Mouse (Mus musculus) central nervous system, embryonic 18 days (tissue): ENCODE data around the gene Sgsh. TPM values are rescaled to one million over a fixed set of nuclear protein-coding genes. Genes with fewer than 3 reads are reported as not detected.

Source experiments
- polyA plus RNA-seq: library from polyadenylated mRNA; depleted of rRNA; stranded (reverse); fragments of >200 nt; gene quantifications from 2 replicates; pipeline ENCODE4 v1.2.3, GENCODE M21; 2012; rRNA removed

Gene Sgsh
- 2.5 and 2.6 TPM in 2 replicates for polyA plus RNA-seq

DNA sequence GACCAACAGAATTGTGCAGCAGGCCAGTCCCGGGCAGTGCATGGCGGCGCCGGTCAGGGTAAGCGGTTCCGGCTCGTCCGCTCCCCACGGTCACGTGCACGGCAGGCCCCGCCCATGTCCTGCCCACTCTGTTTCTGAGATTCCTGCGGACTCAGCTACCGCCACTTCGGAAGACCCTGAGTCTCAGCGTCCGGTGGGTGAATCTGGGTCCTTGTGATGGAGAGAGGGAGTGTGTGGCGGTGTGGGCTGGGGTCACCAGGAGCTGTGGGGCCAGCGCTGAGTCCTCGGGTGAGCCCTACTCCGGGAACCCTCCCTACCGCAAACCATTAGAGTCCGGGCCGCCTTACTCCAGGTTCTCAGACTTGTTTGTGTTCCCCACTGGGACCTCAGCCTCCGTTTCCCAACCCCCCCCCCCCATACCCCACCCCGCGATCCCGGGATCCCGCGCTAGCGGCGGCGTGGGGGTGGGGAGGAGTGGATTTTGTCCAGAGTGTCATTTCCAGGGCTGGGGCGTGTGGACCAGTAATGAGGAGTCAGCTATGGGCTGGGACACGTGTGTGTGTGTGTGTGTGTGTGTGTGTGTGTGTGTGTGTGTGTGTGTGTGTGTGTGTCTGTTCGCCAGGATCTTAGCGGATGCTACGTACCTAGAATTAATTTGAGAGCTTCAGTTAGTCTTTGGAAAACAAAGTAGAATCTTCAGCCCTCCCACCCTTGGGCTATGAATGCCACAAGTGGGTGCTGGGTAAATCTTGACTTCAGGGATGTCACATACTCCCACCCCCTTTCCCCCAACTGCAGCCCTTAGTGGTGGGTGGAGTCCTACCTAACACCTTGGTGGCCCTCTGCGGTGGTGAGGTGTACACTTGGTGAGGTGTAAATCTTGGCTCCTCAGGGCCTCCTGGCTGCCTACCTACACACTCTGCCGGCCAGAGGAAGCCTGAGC lies at the start of gene Sgsh, which contains the start of gene Slc26a11:
Gene Sgsh, minus strand, starts transcription at position 94 of the 943 bp plus-strand sequence.
Gene Slc26a11, plus strand, starts transcription at position 115 of the 943 bp plus-strand sequence.

DNA sequence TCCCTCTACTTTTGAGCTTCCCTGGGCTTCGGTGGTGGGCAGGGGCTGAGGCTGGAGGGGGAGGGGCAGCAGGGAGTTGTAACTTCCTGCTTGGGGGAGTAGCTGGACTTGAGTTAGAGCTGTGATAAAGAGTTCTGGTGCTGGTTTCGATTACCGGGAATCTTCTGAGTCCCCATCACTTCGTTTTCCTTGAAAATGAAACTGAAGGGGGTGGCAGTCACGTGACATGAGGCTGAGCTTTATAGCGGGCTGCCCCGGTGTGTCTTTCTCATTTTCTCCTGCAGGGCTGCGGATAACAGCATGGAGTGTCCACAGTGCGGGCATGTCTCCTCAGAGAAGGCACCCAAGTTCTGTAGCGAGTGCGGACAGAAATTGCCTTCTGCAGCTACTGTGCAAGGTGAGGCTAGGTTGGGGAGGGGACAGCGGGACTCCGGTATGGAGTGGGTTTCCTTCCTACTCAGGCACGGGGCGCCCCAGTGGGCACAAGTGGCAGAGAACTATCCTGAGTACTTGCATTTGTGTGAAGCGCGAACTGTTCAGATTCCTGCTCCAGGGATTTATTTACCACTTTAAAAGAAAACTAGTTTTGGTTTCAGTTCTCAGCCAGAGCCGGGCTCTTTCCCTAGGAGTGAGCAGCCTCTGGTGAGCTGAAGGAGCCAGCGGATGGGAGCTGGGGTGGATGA lies 37.6 kb upstream of the Sgsh start, which contains the start of gene Rnf213:
Gene Rnf213, plus strand, starts transcription at position 301 of the 683 bp plus-strand sequence.

DNA sequence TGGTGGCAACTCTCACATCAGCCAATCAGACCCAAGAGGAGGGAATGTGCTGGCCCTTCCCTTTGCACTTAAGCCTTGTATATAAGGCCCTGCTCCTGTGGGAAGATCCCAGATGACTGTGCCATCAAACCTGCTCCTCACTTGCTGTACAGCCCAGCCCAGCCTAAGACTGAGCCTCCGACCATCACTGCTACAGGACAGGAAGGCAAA lies 47.8 kb downstream of the Sgsh start, which contains the start of gene Card14:
Gene Card14, plus strand, starts transcription at position 111 of the 210 bp plus-strand sequence.

DNA sequence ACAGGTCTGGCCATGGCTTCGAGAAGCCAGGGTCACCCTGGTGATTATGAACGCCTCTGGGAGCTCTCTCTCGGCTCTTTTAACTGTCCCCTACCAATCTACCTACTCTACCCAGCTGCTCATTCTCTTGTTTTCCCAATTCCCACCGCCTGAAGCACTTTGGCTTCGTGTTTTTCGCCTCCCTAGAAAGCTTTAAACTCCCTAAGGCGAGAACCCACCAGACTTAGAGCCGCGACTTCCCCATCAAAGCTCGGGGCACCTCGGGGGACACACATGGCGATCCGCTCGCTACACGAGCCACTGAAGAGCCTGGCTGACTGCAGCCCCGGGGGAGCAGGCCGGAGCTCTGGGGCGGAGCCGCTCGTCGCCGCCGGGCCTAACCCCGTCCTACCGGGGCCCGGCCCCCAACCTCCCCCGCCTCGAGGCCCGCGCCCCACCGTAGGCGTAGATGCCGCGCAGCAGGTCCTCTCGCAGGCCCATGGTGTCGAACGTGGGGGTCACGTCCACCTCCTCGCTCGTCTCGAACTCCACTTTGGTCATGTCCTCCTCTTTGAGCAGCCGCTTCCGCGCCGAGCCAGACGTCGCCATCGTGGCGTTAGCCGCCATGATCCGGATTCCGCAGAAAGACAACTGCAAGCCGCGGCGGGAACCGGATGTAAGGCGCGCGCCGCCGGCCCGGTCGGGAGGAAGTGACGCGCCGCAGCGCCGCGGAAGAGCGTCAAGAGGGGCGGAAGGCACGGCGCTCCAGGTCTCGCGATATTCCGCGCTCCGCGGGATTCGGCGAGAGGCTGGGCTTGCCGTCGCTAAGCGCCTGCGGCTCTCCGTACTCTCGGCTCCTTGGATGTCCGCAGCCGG lies 55.7 kb downstream of the Sgsh start, which contains the start of gene Eif4a3:
Gene Eif4a3, minus strand, starts transcription at position 699 of the 855 bp plus-strand sequence.

Other genes starting within 250 kb of the Sgsh start
- gene Tbc1d16, start 127.0 kb downstream of the Sgsh start, polyA plus RNA-seq, result 83.6 and 90.9 TPM in 2 replicates
- 11.4 and 12.5 TPM in 2 replicates for gene Ccdc40, start 127.0 kb downstream of the Sgsh start, polyA plus RNA-seq
- 109 and 111 TPM in 2 replicates for gene Gaa, start 87.6 kb downstream of the Sgsh start, polyA plus RNA-seq
- 172 TPM in 2 replicates for gene Eif4a3, start 55.4 kb downstream of the Sgsh start, polyA plus RNA-seq
- 0.51 and 0.65 TPM in 2 replicates for gene Card14, start 47.8 kb downstream of the Sgsh start, polyA plus RNA-seq
- 5.3 and 6.9 TPM in 2 replicates for gene Slc26a11, start within 50 bp of the Sgsh start, polyA plus RNA-seq
- gene Rnf213, start 37.6 kb upstream of the Sgsh start, polyA plus RNA-seq, result 4.7 and 7.3 TPM in 2 replicates
- 20.5 and 21.3 TPM in 2 replicates for gene Endov, start 135.8 kb upstream of the Sgsh start, polyA plus RNA-seq
- 8.5 and 8.8 TPM in 2 replicates for gene Nptx1, start 192.2 kb upstream of the Sgsh start, polyA plus RNA-seq
- gene Rptor, start 247.4 kb upstream of the Sgsh start, polyA plus RNA-seq, result 22.1 and 22.3 TPM in 2 replicates